22 mouse cellular contexts compared by ENCODE assay signal in genomic region chr3:127932453-127932852, GRCm38 (mm10). TPM values are rescaled to one million over a fixed set of nuclear protein-coding genes. Genes with fewer than 3 reads are reported as not detected.
A peak's percentile ranks its signal among the peaks of the same experiment; 100 is the strongest.
DNase-seq lines count a peak whose midpoint lies in the region; ATAC-seq lines count a peak whose summit lies in the region.
"Had no signal": no experiment of that assay in that cellular context is flagged by ENCODE, and none has a peak within 500 bp of the region (broad histone marks: within the 10 kb centered on the region; RNA-seq: fewer than 3 reads in every experiment).

No protein-coding gene starts in this region.

- no peak overlapping the region for H3K9ac ChIP-seq in heart, embryonic 13.5 days
- peak overlapping the region; percentile 76 for H3K9ac ChIP-seq in liver, embryonic 13.5 days
- H3K9ac ChIP-seq: forebrain, embryonic 13.5 days; hindbrain, embryonic 14.5 days; neural tube, embryonic 13.5 days had no signal

- H3K27me3 ChIP-seq in heart, embryonic 13.5 days (replicated peaks): no peaks in the 10 kb centered on the region
- H3K27me3 ChIP-seq in liver, embryonic 13.5 days: no peaks in the 10 kb centered on the region
- H3K27me3 ChIP-seq: forebrain, embryonic 13.5 days; neural tube, embryonic 13.5 days had no signal

- peak overlapping the region; percentile 44 for H3K4me2 ChIP-seq in heart, embryonic 13.5 days
- peak overlapping the region; percentile 76 for H3K4me2 ChIP-seq in liver, embryonic 13.5 days
- H3K4me2 ChIP-seq: forebrain, embryonic 13.5 days; hindbrain, embryonic 14.5 days; neural tube, embryonic 13.5 days had no signal

- no peak overlapping the region for H3K4me3 ChIP-seq in heart, embryonic 13.5 days
- peak overlapping the region; percentile 61 for H3K4me3 ChIP-seq in liver, embryonic 13.5 days (replicated peaks)
- H3K4me3 ChIP-seq: forebrain, embryonic 13.5 days; megakaryocyte, embryonic 14.5 days; neural tube, embryonic 13.5 days had no signal

- peaks cover 16% of the 10 kb centered on the region for H3K4me1 ChIP-seq in heart, embryonic 13.5 days
- H3K4me1 ChIP-seq in liver, embryonic 13.5 days (replicated peaks): peaks cover 66% of the 10 kb centered on the region
- H3K4me1 ChIP-seq: forebrain, embryonic 13.5 days; megakaryocyte, embryonic 14.5 days; neural tube, embryonic 13.5 days had no signal

- no peaks in the 10 kb centered on the region for H3K36me3 ChIP-seq in heart, embryonic 13.5 days
- H3K36me3 ChIP-seq in liver, embryonic 13.5 days: peaks cover 30% of the 10 kb centered on the region
- H3K36me3 ChIP-seq: neural tube, embryonic 13.5 days had no signal

- ATAC-seq in heart, embryonic 13.5 days (ENCODE audit: extremely low read depth, insufficient number of reproducible peaks, low FRiP score, low TSS enrichment): no peak
- no peak for ATAC-seq in liver, embryonic 13.5 days (ENCODE audit: low read depth)
- ATAC-seq in erythroid progenitor cell, adult 5-6 weeks (replicated peaks; ENCODE audit: low FRiP score, poor library complexity, severe bottlenecking): no peak
- ATAC-seq: forebrain, embryonic 13.5 days had no signal

- 0 out of 2 replicates have a peak, but pooled peaks cover 12% of the 10 kb centered on the region for H3K9me3 ChIP-seq in heart, embryonic 13.5 days
- peaks cover 8% of the 10 kb centered on the region for H3K9me3 ChIP-seq in liver, embryonic 13.5 days (replicated peaks)
- H3K9me3 ChIP-seq: neural tube, embryonic 13.5 days had no signal

- DNase-seq in heart, adult 9 months (ENCODE audit: low spot score in 2 of 2): no peak
- DNase-seq in right cerebral cortex, adult 2 months (ENCODE audit: low spot score in 2 of 2): peak; percentile 16 to 21
- DNase-seq in right cerebral cortex, postnatal 36 days (ENCODE audit: low spot score in 2 of 2): no peak
- no peak for DNase-seq in liver, embryonic 13.5 days
- peak; percentile 36 for DNase-seq in telencephalon, adult 2 months (ENCODE audit: low read depth, low spot score)
- no peak for DNase-seq in thymus, adult 18-20 months
- DNase-seq: adrenal gland, adult 2 months; B cell, adult 2 months; cerebellum, adult 11-12 months; cerebellum, postnatal 14 days; gastrocnemius, postnatal 14 days; heart, postnatal 36 days; kidney, adult 9 months; kidney, postnatal 36 days; midbrain, embryonic 14.5 days; thymus, postnatal 4 days had no signal

- no peak overlapping the region for H3K27ac ChIP-seq in heart, embryonic 13.5 days (replicated peaks)
- H3K27ac ChIP-seq in liver, embryonic 13.5 days: peak overlapping the region; percentile 100
- H3K27ac ChIP-seq: forebrain, embryonic 13.5 days; hindbrain, embryonic 14.5 days; neural tube, embryonic 13.5 days had no signal

- WGBS in heart, embryonic 13.5 days: 85% methylated on average over 11 of the region's 11 CpGs
- 84% methylated on average over 11 of the region's 11 CpGs for WGBS in liver, embryonic 13.5 days (ENCODE audit: insufficient replicate concordance)

RNA-seq across cellular contexts. Expression of gene Fam241a, which starts 36.3 kb away (rescaled TPM):
- polyA plus RNA-seq in heart, embryonic 13.5 days (2015; fragmentation: Nextera tagmentation; extraction: Ambion mirVana): 6.9 and 9.0 TPM in 2 replicates
- 47.3 and 55.5 TPM in 2 replicates for polyA plus RNA-seq in liver, embryonic 13.5 days (2015; fragmentation: Nextera tagmentation; extraction: Ambion mirVana)
- 146 and 187 TPM in 2 replicates for total RNA-seq in erythroid progenitor cell, adult 5-6 weeks (2015; ENCODE audit: low replicate concordance)
- total RNA-seq in erythroid progenitor cell, adult 5-6 weeks (2017; ENCODE audit: low replicate concordance): 81.7 and 106 TPM in 2 replicates

Comparison
In these comparisons a context has a peak if more than half of its experiments do, and no peak if none do; other contexts are left out.
1. DNase-seq: peak in right cerebral cortex, adult 2 months (2 of 2) and telencephalon, adult 2 months (single experiment); none in heart, adult 9 months (0 of 2), right cerebral cortex, postnatal 36 days (0 of 2), liver, embryonic 13.5 days (single experiment) and thymus, adult 18-20 months (0 of 2).